Mouse (Mus musculus): ENCODE measurements around the gene Lif. TPM values are rescaled to one million over a fixed set of nuclear protein-coding genes. Genes with fewer than 3 reads are reported as not detected.

Lif gene
- polyA plus RNA-seq, 1 experiment from 2014 or later = not detected

Other genes with a start within 250 kb of the Lif start
- 0.88 and 1.1 TPM in 2 replicates for gene Sec14l4, start 226.1 kb upstream of the Lif start, polyA plus RNA-seq (2014; fragmentation: Nextera tagmentation; extraction: Ambion mirVana)
- gene Sec14l3, start 192.7 kb upstream of the Lif start, polyA plus RNA-seq (2014; fragmentation: Nextera tagmentation; extraction: Ambion mirVana) = not detected in 2 replicates
- 48.8 and 51.8 TPM in 2 replicates for gene Mtfp1, start 162.1 kb upstream of the Lif start, polyA plus RNA-seq (2014; fragmentation: Nextera tagmentation; extraction: Ambion mirVana)
- gene Sec14l2, start 134.1 kb upstream of the Lif start, polyA plus RNA-seq (2014; fragmentation: Nextera tagmentation; extraction: Ambion mirVana) = 6.2 and 6.8 TPM in 2 replicates
- gene Rnf215, start 122.4 kb upstream of the Lif start, polyA plus RNA-seq (2014; fragmentation: Nextera tagmentation; extraction: Ambion mirVana) = 10.4 and 11.6 TPM in 2 replicates
- gene Ccdc157, start 97.3 kb upstream of the Lif start, polyA plus RNA-seq (2014; fragmentation: Nextera tagmentation; extraction: Ambion mirVana) = 2.2 and 2.3 TPM in 2 replicates
- 76.0 and 76.7 TPM in 2 replicates for gene Sf3a1, start 97.2 kb upstream of the Lif start, polyA plus RNA-seq (2014; fragmentation: Nextera tagmentation; extraction: Ambion mirVana)
- 13.2 and 13.6 TPM in 2 replicates for gene Tbc1d10a, start 70.8 kb upstream of the Lif start, polyA plus RNA-seq (2014; fragmentation: Nextera tagmentation; extraction: Ambion mirVana)
- gene Castor1, start 39.3 kb upstream of the Lif start, polyA plus RNA-seq (2014; fragmentation: Nextera tagmentation; extraction: Ambion mirVana) = 2.0 and 2.4 TPM in 2 replicates
- 0.32 and 0.33 TPM in 2 replicates for gene Osm, start 21.1 kb upstream of the Lif start, polyA plus RNA-seq (2014; fragmentation: Nextera tagmentation; extraction: Ambion mirVana)
- gene Hormad2, start 183.5 kb downstream of the Lif start, polyA plus RNA-seq (2014; fragmentation: Nextera tagmentation; extraction: Ambion mirVana) = 1.4 and 1.9 TPM in 2 replicates